Mouse (Mus musculus): ENCODE measurements around the gene Jag2. TPM values are rescaled to one million over a fixed set of nuclear protein-coding genes. Genes with fewer than 3 reads are reported as not detected.

Jag2 gene
- total RNA-seq (2021), result 1 to 10 TPM; 4.3 to 6.5 TPM
- long read RNA-seq, experiment 1, partial matches to known transcripts, result 2 of 5 reads
- long read RNA-seq, experiment 1, other reads (novel, unspliced or antisense), result 3 of 5 reads
- long read RNA-seq, experiment 2, partial matches to known transcripts, result 1 of 3 reads
- long read RNA-seq, experiment 2, other reads (novel, unspliced or antisense), result 2 of 3 reads

DNA sequence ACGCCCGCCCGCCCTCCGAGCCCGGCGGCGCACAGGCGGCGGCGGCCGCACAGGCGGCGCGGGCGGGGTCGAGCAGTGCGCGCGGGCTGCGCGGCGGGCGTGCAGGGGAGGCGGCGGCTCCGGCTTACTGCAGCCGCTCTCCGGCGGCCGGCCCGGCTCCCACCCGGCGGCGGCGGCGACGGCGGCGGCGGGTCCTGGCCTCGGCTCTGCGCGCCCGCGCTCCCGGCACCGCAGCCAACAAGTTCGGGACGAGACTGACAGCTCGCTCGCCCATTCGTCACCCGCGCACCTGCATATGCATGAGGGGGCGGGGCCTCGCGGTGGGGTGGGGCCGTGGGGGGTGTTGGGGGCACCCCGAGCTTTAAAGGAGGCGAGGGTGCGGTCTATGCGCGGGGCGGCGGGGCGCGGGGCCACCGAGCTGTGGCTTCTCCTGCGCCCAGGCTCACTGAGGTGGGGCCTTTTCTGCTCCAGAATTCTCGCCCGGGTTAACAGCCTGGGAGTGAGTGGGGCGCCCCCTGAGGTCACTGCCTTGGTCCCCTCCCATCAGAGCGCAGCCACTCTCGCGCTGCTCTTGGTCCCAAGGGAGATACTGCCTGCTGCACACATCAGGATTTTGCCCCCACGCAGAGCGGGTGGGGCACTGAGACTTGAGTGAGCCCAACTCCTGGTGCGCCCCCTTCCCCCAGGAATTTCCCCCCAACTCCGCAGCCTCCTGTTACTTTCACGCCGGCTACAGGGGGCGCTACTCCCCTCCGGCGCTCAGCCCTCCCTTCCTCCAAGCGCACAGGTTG, at the start of gene Jag2:
Gene Jag2 (minus strand): TSS at position 215 of the 791 bp plus-strand sequence.
- DNase-seq, result peak; percentile 37 to 54

DNA sequence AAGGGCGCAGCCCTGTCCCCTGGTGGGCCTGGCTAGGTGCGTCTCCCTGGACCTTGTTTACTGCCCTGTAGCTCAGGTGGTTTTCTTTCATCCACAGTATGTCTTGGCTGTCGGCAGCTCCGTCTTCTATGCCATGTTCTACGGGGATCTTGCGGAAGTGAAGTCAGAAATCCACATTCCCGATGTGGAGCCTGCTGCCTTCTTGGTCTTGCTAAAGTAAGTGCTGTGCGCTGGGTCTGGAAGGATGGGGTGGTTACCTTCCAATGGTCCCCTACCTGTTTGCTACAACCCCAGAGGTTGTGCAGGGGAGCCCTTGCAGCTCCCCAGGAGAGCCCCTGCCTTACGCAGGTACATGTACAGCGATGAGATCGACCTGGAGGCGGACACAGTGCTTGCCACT, 47.6 kb upstream of the Jag2 start:
- no peak for DNase-seq

DNA sequence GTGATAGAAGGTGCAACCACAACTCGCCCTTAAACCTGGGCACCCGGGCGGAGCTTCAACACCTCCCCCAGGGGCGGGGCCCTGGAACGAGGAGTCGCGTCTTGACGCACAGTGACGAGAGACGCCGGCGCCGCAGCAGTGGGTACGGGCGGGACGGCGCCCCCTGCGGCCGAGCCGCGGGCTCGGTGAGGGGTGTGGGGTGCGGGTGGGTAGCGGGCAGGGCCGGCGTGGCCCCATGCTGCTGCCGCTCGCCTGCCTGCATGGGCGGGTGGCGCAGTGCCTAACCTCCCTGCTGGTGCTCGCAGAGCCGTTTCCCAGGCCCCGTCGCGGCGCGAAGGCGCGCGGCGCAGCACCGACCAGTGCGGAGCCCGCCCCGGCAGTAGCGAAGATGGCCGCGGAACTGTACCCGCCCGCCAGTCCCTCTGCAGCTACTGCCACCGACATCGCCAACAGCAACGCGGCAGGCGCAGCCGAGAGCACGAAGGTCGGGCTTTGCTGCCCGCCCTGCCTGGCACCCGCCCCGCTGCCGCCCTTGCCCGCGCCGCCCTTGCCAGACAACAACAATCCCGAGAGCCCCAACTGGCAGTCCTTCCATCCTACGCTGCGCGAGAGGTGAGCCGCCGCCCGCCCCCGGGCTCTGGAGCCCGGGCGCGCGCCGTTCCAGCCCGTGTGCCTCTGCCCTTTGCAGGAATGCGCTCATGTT, 46.9 kb upstream of the Jag2 start, which contains the start of gene Btbd6:
Gene Btbd6 (plus strand): TSS at position 112 of the 703 bp plus-strand sequence.
- peak; percentile 94 to 96 for DNase-seq

DNA sequence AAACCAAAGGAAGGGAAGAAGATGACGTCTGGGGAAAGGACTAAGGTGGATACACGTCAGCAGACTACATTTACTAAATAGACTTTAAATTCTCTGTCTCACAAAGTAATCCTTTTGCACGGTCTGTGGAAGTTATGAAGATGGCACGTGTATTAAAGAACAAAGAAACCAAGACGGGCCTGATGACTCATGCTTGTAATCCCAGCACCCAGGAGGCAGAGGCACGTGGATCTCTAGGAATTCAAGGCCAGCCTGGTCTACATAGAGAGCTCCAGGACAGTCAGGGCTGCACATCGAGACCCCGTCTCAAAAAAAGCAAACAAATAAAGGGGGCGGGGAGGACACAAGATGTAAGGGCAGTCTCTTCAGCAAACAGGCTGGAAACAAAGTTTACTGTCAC, 45.2 kb upstream of the Jag2 start:
- DNase-seq, result no peak

DNA sequence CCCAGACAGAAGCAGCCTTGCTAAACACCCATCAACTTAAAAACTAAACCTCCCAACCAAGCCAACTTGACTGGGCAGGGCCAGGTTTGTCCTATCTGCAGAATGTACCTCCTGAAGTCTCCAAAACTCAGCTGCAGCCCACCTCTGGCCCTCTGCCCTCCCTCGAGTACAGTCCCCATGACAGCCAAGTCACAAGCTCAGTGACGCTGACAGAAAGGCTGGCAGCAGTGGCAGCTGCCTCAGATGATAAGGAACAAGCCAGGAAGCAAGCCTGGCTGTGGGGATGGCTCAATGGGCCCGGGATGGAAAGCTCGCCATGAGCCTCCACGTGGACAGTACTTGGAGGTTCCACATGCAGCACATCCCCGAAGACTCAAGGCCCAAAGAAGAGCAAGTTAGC, 40.0 kb upstream of the Jag2 start:
- DNase-seq, result no peak

DNA sequence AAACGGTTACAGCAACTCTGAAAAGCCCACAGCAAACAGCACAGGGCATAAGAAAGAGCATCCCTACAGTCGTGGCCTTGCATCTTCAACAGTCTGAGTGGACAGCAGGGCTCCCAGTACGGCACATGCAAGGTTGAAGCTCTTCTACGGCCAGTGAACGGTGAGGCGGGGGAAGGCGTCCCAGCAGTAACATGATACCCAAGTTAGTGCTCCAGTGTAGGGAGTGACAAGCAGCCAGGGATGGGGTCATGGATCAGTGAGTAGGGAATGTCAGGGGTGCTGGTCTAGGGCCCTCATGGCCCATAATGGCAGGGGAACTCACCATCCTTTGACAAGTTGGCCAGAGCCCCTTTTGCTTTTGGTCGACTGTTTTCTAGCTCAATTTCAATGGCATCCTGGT, 39.4 kb upstream of the Jag2 start:
- no peak for DNase-seq

DNA sequence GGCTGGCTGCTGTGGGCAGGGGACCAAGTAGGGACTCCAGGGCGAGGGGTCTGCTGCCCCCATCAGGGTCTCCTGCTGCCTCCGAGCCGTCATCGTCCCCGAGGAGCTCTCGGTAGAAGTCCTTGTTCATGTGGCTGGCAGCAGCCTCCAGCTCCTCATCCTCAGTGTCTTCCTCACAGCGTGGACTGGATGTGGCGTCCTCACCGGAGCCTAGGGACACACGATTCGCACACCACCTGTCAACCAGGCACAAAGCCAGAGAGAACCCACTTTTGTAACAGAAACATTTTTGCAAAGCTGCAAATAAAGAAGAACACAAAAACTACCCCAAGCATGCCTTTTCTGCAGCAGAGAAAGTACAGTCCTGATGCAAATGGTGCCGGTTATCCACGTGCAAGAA, 36.2 kb upstream of the Jag2 start:
- no peak for DNase-seq

DNA sequence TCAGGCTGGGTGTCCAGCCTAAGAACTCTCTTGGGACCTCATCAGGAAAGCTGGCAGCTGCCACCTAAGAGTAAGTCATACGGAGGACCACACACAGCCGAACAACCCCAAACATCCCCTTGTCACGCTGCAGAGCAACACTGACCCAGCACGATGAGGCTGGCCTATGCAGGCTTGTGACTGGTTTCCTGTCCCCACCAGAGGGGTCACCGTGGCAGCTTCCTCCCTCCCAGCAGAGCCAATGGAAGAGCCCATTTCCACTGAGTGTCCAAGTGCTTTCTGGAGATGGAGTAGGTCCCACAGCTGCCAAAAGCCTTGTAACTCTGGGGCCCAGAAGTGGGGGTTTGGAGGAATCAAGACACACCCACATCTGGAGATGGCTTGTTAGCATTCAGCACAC, 32.3 kb upstream of the Jag2 start:
- DNase-seq, result no peak

DNA sequence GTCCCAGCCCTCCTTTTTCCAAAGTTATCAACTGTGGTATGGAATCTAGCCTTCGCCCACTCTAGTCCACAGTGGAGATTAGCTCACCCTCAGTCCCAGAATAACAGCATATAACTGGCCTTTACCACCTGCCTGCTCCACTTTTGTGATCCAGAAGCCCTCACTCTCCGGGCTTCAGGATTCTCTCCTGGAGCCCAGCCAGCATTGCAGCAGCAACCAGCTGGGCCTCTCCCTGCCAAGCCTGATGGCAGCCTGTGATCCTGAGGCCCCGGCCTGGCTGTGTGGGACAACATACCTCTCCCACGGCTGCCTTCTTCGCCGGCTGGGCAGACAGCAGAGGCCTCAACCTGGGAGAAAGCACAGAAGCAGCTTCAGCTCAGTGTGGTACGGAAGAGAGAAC, 31.9 kb upstream of the Jag2 start:
- no peak for DNase-seq

DNA sequence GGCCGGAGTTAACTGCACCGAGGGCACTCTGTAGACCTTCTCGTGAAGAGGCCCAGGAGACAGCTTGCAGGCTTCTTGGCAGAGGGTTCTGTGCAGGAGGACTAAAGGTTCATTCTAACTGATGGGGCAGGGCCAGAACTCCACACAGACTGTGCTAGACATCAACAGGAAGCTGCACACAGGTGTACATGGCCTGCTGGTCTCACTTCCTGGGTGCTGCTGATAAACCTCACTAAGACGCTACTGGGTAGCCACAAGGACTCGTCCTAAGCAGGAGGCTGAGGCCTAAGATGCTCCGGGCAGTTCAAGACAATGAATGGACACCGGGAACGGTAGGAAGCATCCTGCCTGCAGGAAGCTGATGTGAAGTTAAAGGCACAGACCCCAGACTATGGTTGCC, 29.8 kb upstream of the Jag2 start:
- no peak for DNase-seq

DNA sequence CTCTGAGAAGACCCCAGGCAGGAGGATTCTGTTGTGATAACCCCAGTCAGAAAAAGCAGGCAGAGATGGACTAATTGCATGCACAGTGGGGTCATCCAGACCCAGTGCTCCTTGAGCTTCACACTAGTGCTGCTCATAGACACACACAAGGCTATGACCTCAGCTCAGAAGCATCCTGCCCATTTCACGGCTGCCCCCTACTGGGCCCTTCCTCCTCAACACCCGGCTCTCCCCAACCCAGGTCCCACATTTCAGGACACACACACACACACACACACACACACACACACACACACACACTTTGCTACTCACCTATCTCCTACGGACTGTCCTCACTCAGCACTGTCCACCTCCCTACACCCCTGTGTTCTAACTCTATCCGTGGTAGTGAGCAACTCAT, 28.7 kb upstream of the Jag2 start:
- DNase-seq, result peak; percentile 68 to 78

DNA sequence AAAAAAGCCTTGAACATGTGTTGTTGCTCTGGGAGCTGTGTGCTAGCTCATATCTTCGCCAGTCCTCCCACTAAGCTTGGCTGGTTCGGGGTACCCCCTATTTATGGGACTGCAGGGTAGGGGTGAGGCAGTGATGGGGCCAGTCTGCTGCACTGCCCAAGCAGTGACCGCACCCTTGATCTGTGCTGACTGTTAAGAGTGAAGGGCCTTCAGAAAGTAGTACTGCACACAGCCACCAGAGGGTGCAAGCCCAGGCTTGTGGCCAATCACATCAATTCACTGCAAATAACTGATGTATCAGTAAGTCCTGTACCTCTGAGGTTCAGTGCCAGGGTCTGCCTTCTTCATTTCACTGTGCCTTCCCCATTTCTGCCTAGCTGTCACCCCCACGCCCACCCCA, 26.2 kb upstream of the Jag2 start:
- DNase-seq, result peak; percentile 79 to 84

DNA sequence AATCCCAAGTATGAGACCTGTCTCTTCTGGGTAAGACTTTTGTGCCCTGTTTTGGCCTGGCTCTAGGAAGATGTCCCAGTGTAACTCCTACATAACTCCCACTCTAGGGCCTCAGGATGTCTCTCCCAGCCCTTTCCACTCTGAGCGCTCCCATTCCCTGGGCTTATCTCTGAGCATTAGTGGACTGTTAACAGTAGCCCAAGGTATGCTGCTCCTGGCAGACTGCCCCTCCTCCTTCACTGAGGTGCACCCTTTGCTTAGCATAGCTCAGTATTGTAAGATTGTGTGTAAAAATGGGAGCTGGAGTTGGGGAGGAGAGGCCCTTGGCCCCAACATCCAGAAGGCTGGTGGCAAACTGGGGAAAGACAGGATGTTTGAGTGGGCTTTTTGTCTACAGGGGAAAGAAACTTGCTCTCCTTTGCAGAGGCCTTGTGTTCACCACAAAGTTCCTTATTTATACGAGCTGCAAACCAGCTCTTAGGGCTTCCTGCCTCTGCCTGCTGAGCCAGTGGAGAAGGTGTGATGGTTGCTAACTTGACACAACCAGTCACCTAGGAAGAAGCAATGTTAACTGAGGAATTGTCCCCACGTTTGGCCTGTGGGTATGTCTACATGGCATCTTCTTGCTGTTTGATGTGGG, 23.5 kb upstream of the Jag2 start:
- no peak for DNase-seq

DNA sequence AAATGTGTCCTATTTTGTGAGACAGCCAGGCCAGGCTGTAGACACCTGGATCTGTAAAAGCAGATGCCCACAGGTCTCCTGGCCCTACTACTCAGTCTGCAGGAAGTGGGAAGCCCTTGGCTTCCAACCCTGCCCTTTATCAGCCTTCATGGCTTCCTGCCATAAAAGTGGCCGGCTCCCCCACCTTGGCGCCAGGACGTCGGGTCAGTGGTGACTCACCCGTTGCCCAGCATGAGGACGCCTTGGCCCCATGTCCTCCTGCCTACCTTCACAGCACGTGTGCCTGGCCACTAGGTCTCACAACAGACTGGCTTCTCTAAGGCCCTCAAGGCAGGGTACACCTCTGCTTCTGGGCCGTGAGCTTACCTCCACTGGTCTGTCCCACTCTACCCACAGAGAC, 22.9 kb upstream of the Jag2 start:
- DNase-seq, result peak; percentile 86 to 91

DNA sequence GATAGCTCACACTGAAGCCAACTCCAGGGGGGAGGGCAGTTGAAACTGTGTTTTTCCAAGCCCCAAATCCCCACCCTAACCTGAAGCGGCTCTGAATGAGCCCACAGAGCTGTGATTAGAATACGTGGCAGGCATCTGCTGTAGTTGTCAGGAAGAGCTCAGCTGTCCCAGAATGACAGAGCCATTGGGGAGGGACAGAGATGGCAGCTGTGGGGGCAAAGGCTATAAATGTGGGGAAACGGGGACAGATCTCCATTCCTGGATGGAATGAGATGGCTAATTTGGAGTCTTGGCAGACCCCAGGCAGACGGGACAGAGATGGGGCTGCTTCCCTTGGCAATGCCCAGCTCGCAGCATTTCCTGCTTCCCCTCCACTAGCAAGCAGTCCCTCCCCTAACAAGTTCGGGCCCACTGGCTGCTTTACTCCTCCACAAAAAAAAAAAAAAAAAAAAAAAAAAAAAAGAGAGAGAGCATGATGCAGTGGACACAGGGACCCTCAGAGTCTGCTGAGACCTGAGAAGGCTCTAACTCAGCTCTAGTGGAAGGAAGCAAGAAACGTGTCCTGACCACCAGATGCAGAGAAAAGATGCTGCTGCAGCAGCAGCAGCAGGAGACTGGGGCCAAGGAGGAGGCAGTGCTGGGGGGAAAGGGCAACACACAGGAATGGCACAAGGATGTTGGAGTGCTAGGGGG, 21.7 kb upstream of the Jag2 start:
- no peak for DNase-seq

DNA sequence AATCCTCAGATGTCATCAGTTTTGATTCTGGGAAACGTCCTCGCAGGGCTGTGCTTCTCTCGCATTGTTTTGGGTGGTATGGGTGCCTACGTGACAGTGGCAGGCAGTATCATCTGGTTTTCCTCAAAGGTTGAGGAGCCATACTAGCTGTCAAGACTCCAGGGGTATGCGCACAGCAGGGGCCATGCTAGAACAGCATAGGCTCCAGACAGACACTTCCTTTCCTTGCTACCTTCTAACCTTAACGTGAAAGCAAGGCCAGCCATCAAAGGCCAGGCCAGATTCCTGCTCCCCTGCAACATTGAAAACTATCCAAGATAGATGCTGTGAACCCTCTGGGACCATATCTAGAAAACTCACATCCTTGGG, 21.2 kb upstream of the Jag2 start:
- no peak for DNase-seq

DNA sequence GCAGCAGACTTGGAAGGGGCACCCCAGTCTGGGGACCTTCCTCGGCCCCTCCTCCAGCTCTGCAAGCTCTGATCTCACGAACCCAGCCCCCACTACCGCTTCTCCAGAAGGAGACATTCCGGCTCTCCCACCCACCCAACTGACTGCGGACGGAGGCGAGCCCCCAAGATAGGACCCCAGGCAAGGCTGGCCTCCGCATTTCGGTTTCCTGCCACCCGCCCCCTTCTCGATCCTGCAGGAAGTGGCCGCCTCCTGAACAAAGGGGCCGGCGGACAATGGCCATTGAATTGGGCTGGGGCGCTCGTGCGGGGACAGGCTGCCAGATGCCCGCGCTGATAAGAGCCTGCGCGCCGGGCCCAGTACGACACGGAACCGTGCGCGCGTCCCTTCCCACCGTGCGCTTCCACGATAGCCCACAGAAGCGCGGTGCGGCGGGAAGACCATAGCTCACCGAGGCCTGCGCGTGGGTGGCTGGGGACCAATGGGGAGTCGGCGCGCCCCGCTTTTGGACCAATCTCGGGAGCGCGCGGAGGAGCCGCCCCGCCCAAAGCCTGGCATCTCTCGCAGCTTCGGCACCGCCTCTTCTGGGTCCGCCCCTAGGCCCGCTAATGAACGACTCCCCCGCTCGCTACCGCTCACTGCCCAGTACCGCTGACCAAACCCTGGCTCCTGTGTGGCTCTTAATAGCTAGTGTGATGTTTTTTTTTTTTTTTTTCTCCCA, 20.6 kb upstream of the Jag2 start:
- DNase-seq, result peak; percentile 94 to 96

DNA sequence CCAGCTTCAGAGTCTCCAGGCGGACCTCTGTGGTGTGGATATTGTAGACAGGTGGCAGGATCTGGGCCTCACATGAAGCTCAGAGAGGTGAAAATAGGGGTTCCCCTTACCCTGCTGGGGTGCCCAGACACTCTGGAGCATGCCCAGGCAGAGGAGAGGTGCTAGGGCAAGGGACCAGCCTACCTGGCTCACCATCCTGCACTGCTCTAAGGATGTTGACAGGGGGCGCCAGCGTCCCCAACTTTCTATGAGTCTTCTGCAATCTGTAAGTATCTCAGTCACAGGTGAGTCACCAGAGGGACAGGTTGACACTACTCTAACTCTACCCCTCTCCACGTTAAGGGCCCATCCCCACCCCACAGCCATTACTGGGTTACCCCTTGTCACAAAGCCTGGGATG, 17.7 kb upstream of the Jag2 start:
- peak; percentile 40 to 43 for DNase-seq

DNA sequence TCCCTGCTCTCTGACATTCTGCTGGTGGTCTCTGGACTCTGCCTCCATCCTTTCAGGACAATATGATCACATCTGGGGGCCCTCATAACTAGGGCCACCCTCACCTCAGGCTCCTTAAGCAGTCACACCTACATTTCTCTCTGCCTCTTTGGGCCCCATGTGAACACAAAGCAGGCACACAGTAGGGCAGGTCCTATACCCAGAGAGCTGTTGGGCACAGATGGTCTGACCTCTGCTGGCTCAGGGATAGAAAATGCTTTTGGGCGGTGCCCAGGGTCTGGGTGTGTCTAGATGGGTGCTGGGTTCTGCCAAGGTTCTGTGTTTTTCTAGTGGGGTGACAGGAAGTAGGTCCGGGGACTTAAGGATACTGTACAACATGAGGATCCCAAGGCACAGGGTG, 14.1 kb upstream of the Jag2 start:
- DNase-seq, result no peak

DNA sequence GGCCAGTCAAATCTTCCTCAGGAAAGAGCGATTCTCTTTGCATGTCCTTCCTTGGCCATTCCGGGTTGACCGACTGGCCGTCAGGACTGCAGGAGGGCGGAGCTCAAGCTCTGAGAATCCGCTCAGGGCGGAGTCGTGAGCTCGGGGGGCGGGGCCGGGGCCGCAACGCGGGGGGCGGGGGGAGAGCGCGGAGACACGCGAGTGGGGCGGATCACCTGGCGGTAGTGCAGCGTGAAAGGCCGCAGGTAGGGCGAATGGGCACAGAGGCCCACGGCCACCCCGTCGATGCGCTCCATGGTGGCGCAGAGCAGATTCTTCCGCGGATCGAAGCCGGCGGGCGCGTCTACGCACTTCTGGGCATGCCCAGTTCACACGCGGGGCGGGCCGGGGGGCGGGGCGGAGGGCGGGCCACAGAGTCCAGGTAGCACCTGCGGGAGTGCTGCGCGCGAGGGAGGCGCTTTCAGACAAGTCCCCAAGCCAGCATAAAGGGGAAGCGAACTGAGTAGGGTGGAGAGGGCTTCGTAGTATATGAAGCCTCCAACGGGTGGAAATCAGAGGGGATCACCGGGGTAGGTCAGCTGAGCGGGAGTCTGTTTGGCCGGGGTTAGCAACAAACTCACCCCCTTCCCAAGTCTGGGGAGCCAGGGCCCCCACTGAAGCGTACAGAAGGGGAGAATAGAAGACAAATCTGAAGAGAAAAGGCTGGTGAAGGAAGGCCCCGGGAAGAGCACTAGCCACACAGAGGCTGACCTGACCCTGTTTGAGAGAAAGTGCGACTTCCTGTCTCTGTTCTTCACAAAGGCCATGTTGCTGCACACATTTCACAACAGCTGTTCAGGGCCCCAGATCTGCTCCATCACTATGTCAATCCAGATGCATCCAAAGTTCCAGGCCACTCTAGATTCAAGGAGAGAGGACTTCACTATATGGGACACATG, 12.5 kb upstream of the Jag2 start, which contains the start of gene Nudt14:
Gene Nudt14 (minus strand): TSS at position 349 of the 938 bp plus-strand sequence.
- DNase-seq, result peak; percentile 82 to 92
